Mouse (Mus musculus): ENCODE data around the gene Oosp3.

GRCm38 (mm10) chr19:11725915-11726314 is 29.1 kb downstream of the Oosp3 start:
- TF ChIP-seq POLR2A (IDR thresholded peaks at IDR 0.05; ENCODE audit: extremely low read depth, insufficient read depth, low read length) = no peak
- no peak for TF ChIP-seq CTCF (IDR thresholded peaks at IDR 0.05; ENCODE audit: extremely low read depth, insufficient read depth, low read length)
